In genomic region chr10:127866232-127866631, GRCm38 (mm10) we compare ENCODE assay signal across 27 mouse cellular contexts. TPM values are rescaled to one million over a fixed set of nuclear protein-coding genes. Genes with fewer than 3 reads are reported as not detected.
DNase-seq lines count a peak whose midpoint lies in the region; ATAC-seq and TF ChIP-seq lines count a peak whose summit lies in the region.
"Had no signal": no experiment of that assay in that cellular context is flagged by ENCODE, and none has a peak within 500 bp of the region (broad histone marks: within the 10 kb centered on the region; RNA-seq: fewer than 3 reads in every experiment).

Rdh16f2 (plus strand) TSS chr10:127866474.

- WGBS in intestine, postnatal 0 days, result 79% methylated on average over 3 of the region's 3 CpGs
- 92% methylated on average over 3 of the region's 3 CpGs for WGBS in intestine, embryonic 15.5 days
- WGBS in kidney, adult 2 months, result 79% methylated on average over 3 of the region's 3 CpGs
- 87% methylated on average over 3 of the region's 3 CpGs for WGBS in kidney, embryonic 14.5 days
- 72% methylated on average over 3 of the region's 3 CpGs for WGBS in small intestine, adult 2 months

- peak; percentile 33; the same call in 1 of the 2 replicates for ATAC-seq in intestine, postnatal 0 days
- no peak; the same call in 1 of the 2 replicates for ATAC-seq in intestine, embryonic 15.5 days
- no peak for ATAC-seq in kidney, embryonic 14.5 days (ENCODE audit: low FRiP score, low TSS enrichment)
- ATAC-seq: activated CD4-positive, CD25-positive, alpha-beta regulatory T cell, adult 4 months; forebrain, embryonic 13.5 days; forebrain, embryonic 16.5 days had no signal

- no peaks in the 10 kb centered on the region for H3K27me3 ChIP-seq in intestine, postnatal 0 days (replicated peaks; ENCODE audit: control insufficient read depth, insufficient read depth, low read length)
- H3K27me3 ChIP-seq in intestine, embryonic 15.5 days (replicated peaks), result no peaks in the 10 kb centered on the region
- no peaks in the 10 kb centered on the region for H3K27me3 ChIP-seq in kidney, adult 2 months (replicated peaks; ENCODE audit: control insufficient read depth, insufficient read depth, low read length)
- no peaks in the 10 kb centered on the region for H3K27me3 ChIP-seq in kidney, embryonic 14.5 days (ENCODE audit: control insufficient read depth, insufficient read depth, low read length)
- H3K27me3 ChIP-seq in small intestine, adult 2 months (ENCODE audit: control insufficient read depth, insufficient read depth, low read length), result no peaks in the 10 kb centered on the region
- H3K27me3 ChIP-seq: forebrain, embryonic 13.5 days; heart, embryonic 13.5 days had no signal

- peak; percentile 85 for DNase-seq in kidney, adult 2 months
- peak; percentile 41 to 70 for DNase-seq in kidney, postnatal 36 days
- DNase-seq in kidney, postnatal 4 days, result no peak
- DNase-seq: adrenal gland, postnatal 10 days; adrenal gland, postnatal 36 days; cerebellum, adult 18-20 months; cerebellum, adult 9-10 months; cerebellum, postnatal 14 days; gastrocnemius, postnatal 10 days; gastrocnemius, postnatal 36 days; heart, adult 2 months; heart, postnatal 14 days; heart, postnatal 4 days had no signal

- no peak for TF ChIP-seq CTCF in intestine, postnatal 0 days (IDR thresholded peaks at IDR 0.05; ENCODE audit: low read depth)
- TF ChIP-seq CTCF in kidney, adult 2 months (conservative IDR thresholded peaks at IDR 0.05; ENCODE audit: insufficient read depth, insufficient read length, low read depth, low read length), result no peak
- TF ChIP-seq CTCF in small intestine, adult 2 months (IDR thresholded peaks at IDR 0.05; ENCODE audit: extremely low read depth, insufficient read length, insufficient replicate concordance, low read depth, low read length), result no peak

- TF ChIP-seq POLR2A in kidney, adult 2 months (IDR thresholded peaks at IDR 0.05; ENCODE audit: low read depth, low read length), result no peak
- TF ChIP-seq POLR2A in small intestine, adult 2 months (IDR thresholded peaks at IDR 0.05; ENCODE audit: low read depth, low read length), result no peak

- H3K27ac ChIP-seq in intestine, postnatal 0 days (ENCODE audit: low read depth, low read length), result no peak within 1 kb of the TSS
- no peak within 1 kb of the TSS for H3K27ac ChIP-seq in intestine, embryonic 15.5 days
- no peak within 1 kb of the TSS for H3K27ac ChIP-seq in kidney, adult 2 months (ENCODE audit: insufficient read depth, low read depth, low read length)
- no peak within 1 kb of the TSS for H3K27ac ChIP-seq in kidney, embryonic 14.5 days (ENCODE audit: low read depth, low read length)
- peak within 1 kb of the TSS; percentile 12; the same call in 1 of the 2 replicates for H3K27ac ChIP-seq in small intestine, adult 2 months (ENCODE audit: insufficient read depth, low read depth, low read length)
- H3K27ac ChIP-seq: forebrain, embryonic 10.5 days; forebrain, embryonic 13.5 days; heart, adult 2 months; heart, embryonic 10.5 days; heart, embryonic 13.5 days had no signal

- H3K36me3 ChIP-seq in intestine, postnatal 0 days (ENCODE audit: control insufficient read depth, insufficient read depth), result no peaks in the 10 kb centered on the region
- no peaks in the 10 kb centered on the region for H3K36me3 ChIP-seq in intestine, embryonic 15.5 days
- no peaks in the 10 kb centered on the region for H3K36me3 ChIP-seq in kidney, adult 2 months (ENCODE audit: control insufficient read depth, insufficient read depth, low read length)
- H3K36me3 ChIP-seq in kidney, embryonic 14.5 days (ENCODE audit: control insufficient read depth, insufficient read depth, low read length), result no peaks in the 10 kb centered on the region
- H3K36me3 ChIP-seq in small intestine, adult 2 months (ENCODE audit: control insufficient read depth, insufficient read depth, low read length), result no peaks in the 10 kb centered on the region
- H3K36me3 ChIP-seq: forebrain, embryonic 10.5 days; heart, embryonic 10.5 days; heart, embryonic 13.5 days had no signal

- H3K4me2 ChIP-seq in intestine, postnatal 0 days (replicated peaks; ENCODE audit: low read depth), result no peak within 1 kb of the TSS
- H3K4me2 ChIP-seq in intestine, embryonic 15.5 days (replicated peaks), result no peak within 1 kb of the TSS
- no peak within 1 kb of the TSS for H3K4me2 ChIP-seq in kidney, embryonic 14.5 days (replicated peaks; ENCODE audit: low read depth, low read length)
- H3K4me2 ChIP-seq: forebrain, embryonic 13.5 days; heart, embryonic 13.5 days had no signal

- H3K9ac ChIP-seq in intestine, postnatal 0 days (ENCODE audit: low read depth, low read length), result no peak within 1 kb of the TSS
- H3K9ac ChIP-seq in intestine, embryonic 15.5 days, result no peak within 1 kb of the TSS
- H3K9ac ChIP-seq in kidney, embryonic 14.5 days (ENCODE audit: low read depth, low read length), result no peak within 1 kb of the TSS
- H3K9ac ChIP-seq: forebrain, embryonic 13.5 days; heart, embryonic 13.5 days had no signal

- no peak within 1 kb of the TSS for H3K4me3 ChIP-seq in intestine, postnatal 0 days (ENCODE audit: low read depth, low read length)
- no peak within 1 kb of the TSS for H3K4me3 ChIP-seq in intestine, embryonic 15.5 days (replicated peaks)
- peak within 1 kb of the TSS; percentile 11; the same call in 1 of the 2 replicates for H3K4me3 ChIP-seq in kidney, adult 2 months (ENCODE audit: insufficient read depth, low read depth, low read length)
- H3K4me3 ChIP-seq in kidney, embryonic 14.5 days (ENCODE audit: low read length), result no peak within 1 kb of the TSS
- H3K4me3 ChIP-seq in small intestine, adult 2 months (ENCODE audit: low read depth, low read length), result no peak within 1 kb of the TSS
- H3K4me3 ChIP-seq: forebrain, embryonic 10.5 days; forebrain, embryonic 13.5 days; heart, adult 2 months; heart, embryonic 10.5 days; heart, embryonic 13.5 days had no signal

- no peaks in the 10 kb centered on the region for H3K9me3 ChIP-seq in intestine, postnatal 0 days (ENCODE audit: control insufficient read depth)
- no peaks in the 10 kb centered on the region for H3K9me3 ChIP-seq in intestine, embryonic 15.5 days
- H3K9me3 ChIP-seq in kidney, embryonic 14.5 days (ENCODE audit: control insufficient read depth, low read length), result peaks cover 3% of the 10 kb centered on the region; the same call in 1 of the 2 replicates
- H3K9me3 ChIP-seq: heart, embryonic 10.5 days had no signal

- H3K4me1 ChIP-seq in intestine, postnatal 0 days (replicated peaks; ENCODE audit: control insufficient read depth, insufficient read depth, low read length), result no peaks in the 10 kb centered on the region
- no peaks in the 10 kb centered on the region for H3K4me1 ChIP-seq in intestine, embryonic 15.5 days (replicated peaks)
- H3K4me1 ChIP-seq in kidney, adult 2 months (ENCODE audit: control insufficient read depth, insufficient read depth, low read length), result peaks cover 23% of the 10 kb centered on the region
- H3K4me1 ChIP-seq in kidney, embryonic 14.5 days (ENCODE audit: control insufficient read depth, insufficient read depth, low read length), result no peaks in the 10 kb centered on the region
- H3K4me1 ChIP-seq in small intestine, adult 2 months (ENCODE audit: control insufficient read depth, insufficient read depth, insufficient read length, low read length), result peaks cover 13% of the 10 kb centered on the region; the same call in 1 of the 2 replicates
- H3K4me1 ChIP-seq: forebrain, embryonic 10.5 days; forebrain, embryonic 13.5 days; heart, embryonic 10.5 days; heart, embryonic 13.5 days had no signal

RNA-seq across cellular contexts. Expression of gene Rdh16f2, which starts in this region (rescaled TPM):
- 0.24 and 0.39 TPM in 2 replicates for polyA plus RNA-seq in intestine, postnatal 0 days (2015; fragmentation: Nextera tagmentation; extraction: Ambion mirVana)
- 0.19 and 0.34 TPM in 2 replicates for polyA plus RNA-seq in intestine, embryonic 15.5 days (2015; fragmentation: Nextera tagmentation; extraction: Ambion mirVana)
- polyA plus RNA-seq in kidney, adult 2 months (2012; rRNA removed), result 391 and 483 TPM in 2 replicates
- polyA plus RNA-seq in kidney, embryonic 14.5 days (2014; fragmentation: Nextera tagmentation; extraction: Ambion mirVana), result not detected in 2 replicates
- 2.1 and 3.6 TPM in 2 replicates for polyA plus RNA-seq in small intestine, adult 2 months (2012; rRNA removed)
- polyA plus RNA-seq: activated CD4-positive, CD25-positive, alpha-beta regulatory T cell, adult 4 months; embryonic facial prominence, embryonic 11.5 days; embryonic facial prominence, embryonic 14.5 days; forebrain, embryonic 10.5 days; forebrain, embryonic 13.5 days; forebrain, embryonic 16.5 days; heart, adult 2 months; heart, embryonic 10.5 days; heart, embryonic 13.5 days; heart, embryonic 16.5 days; hindbrain, embryonic 11.5 days had no signal

Comparison
In these comparisons a context has a peak if more than half of its experiments do, and no peak if none do; other contexts are left out.
1. RNA of gene Rdh16f2 (polyA plus RNA-seq): 391 to 483 TPM in kidney, adult 2 months; 2.1 to 3.6 TPM in small intestine, adult 2 months, 0.24 to 0.39 TPM in intestine, postnatal 0 days, 0.19 to 0.34 TPM in intestine, embryonic 15.5 days and not detected in kidney, embryonic 14.5 days; every median in the first group is over 10 times any median in the second.
2. DNase-seq: peak in kidney, adult 2 months (single experiment) and kidney, postnatal 36 days (2 of 2); none in kidney, postnatal 4 days (0 of 2).
3. Peak in ATAC-seq in intestine, postnatal 0 days; RNA of the gene not detected or under 1 TPM.